13 mouse cellular contexts compared by ENCODE assay signal in genomic region chr6:52507171-52507570, GRCm38 (mm10).
DNase-seq lines count a peak whose midpoint lies in the region; ATAC-seq and TF ChIP-seq lines count a peak whose summit lies in the region.
"Had no signal": no experiment of that assay in that cellular context is flagged by ENCODE, and none has a peak within 500 bp of the region (broad histone marks: within the 10 kb centered on the region; RNA-seq: fewer than 3 reads in every experiment).

No protein-coding gene starts in this region.

- H3K9ac ChIP-seq in forebrain, embryonic 15.5 days (replicated peaks), result no peak overlapping the region
- H3K9ac ChIP-seq in kidney, postnatal 0 days (ENCODE audit: low read depth, low read length), result no peak overlapping the region
- H3K9ac ChIP-seq in midbrain, embryonic 16.5 days (ENCODE audit: low read depth, low read length), result no peak overlapping the region
- no peak overlapping the region for H3K9ac ChIP-seq in midbrain, embryonic 13.5 days (replicated peaks)
- H3K9ac ChIP-seq: liver, embryonic 15.5 days had no signal

- 30% methylated on average over 5 of the region's 5 CpGs for WGBS in forebrain, embryonic 15.5 days
- WGBS in forebrain, embryonic 10.5 days, result 93% methylated on average over 5 of the region's 5 CpGs
- WGBS in kidney, postnatal 0 days, result 50% methylated on average over 5 of the region's 5 CpGs
- 74% methylated on average over 5 of the region's 5 CpGs for WGBS in kidney, adult 2 months
- WGBS in midbrain, embryonic 16.5 days, result 55% methylated on average over 5 of the region's 5 CpGs
- 73% methylated on average over 5 of the region's 5 CpGs for WGBS in midbrain, embryonic 13.5 days

- H3K9me3 ChIP-seq in forebrain, embryonic 15.5 days, result no peaks in the 10 kb centered on the region
- no peaks in the 10 kb centered on the region for H3K9me3 ChIP-seq in forebrain, embryonic 10.5 days
- no peaks in the 10 kb centered on the region for H3K9me3 ChIP-seq in kidney, postnatal 0 days (replicated peaks; ENCODE audit: low read length)
- H3K9me3 ChIP-seq in midbrain, embryonic 16.5 days (replicated peaks; ENCODE audit: control insufficient read depth, low read length, poor library complexity, severe bottlenecking), result no peaks in the 10 kb centered on the region
- no peaks in the 10 kb centered on the region for H3K9me3 ChIP-seq in midbrain, embryonic 13.5 days
- H3K9me3 ChIP-seq: liver, embryonic 15.5 days had no signal

- H3K4me3 ChIP-seq in forebrain, embryonic 15.5 days, result no peak overlapping the region
- H3K4me3 ChIP-seq in forebrain, embryonic 10.5 days, result no peak overlapping the region
- no peak overlapping the region for H3K4me3 ChIP-seq in kidney, postnatal 0 days (replicated peaks; ENCODE audit: low read depth, low read length)
- H3K4me3 ChIP-seq in kidney, adult 2 months (ENCODE audit: insufficient read depth, low read depth, low read length), result no peak overlapping the region
- no peak overlapping the region for H3K4me3 ChIP-seq in midbrain, embryonic 16.5 days (ENCODE audit: low read depth, low read length)
- no peak overlapping the region for H3K4me3 ChIP-seq in midbrain, embryonic 13.5 days (replicated peaks)
- H3K4me3 ChIP-seq: liver, embryonic 15.5 days had no signal

- no peak for TF ChIP-seq CTCF in kidney, postnatal 0 days (IDR thresholded peaks at IDR 0.05; ENCODE audit: low read depth)
- TF ChIP-seq CTCF in kidney, adult 2 months (conservative IDR thresholded peaks at IDR 0.05; ENCODE audit: insufficient read depth, insufficient read length, low read depth, low read length), result no peak

- intact Hi-C loops in gastrocnemius, postnatal 14 days (cut with DNase I; ENCODE audit: low total_unique reads), result no loop called here

- no peak for TF ChIP-seq POLR2A in kidney, adult 2 months (IDR thresholded peaks at IDR 0.05; ENCODE audit: low read depth, low read length)

- H3K27ac ChIP-seq in forebrain, embryonic 15.5 days (replicated peaks), result no peak overlapping the region
- no peak overlapping the region for H3K27ac ChIP-seq in forebrain, embryonic 10.5 days
- no peak overlapping the region for H3K27ac ChIP-seq in kidney, postnatal 0 days
- H3K27ac ChIP-seq in kidney, adult 2 months (ENCODE audit: insufficient read depth, low read depth, low read length), result no peak overlapping the region
- H3K27ac ChIP-seq in midbrain, embryonic 16.5 days (ENCODE audit: low read length), result 0 out of 2 replicates have a peak overlapping the region, but pooled peaks have one; percentile 33
- H3K27ac ChIP-seq in midbrain, embryonic 13.5 days, result no peak overlapping the region
- H3K27ac ChIP-seq: liver, embryonic 15.5 days; stomach, postnatal 0 days had no signal

- H3K4me1 ChIP-seq in forebrain, embryonic 15.5 days, result 0 out of 2 replicates have a peak, but pooled peaks cover 6% of the 10 kb centered on the region
- no peaks in the 10 kb centered on the region for H3K4me1 ChIP-seq in forebrain, embryonic 10.5 days
- no peaks in the 10 kb centered on the region for H3K4me1 ChIP-seq in kidney, postnatal 0 days (replicated peaks; ENCODE audit: insufficient read depth, low read length)
- no peaks in the 10 kb centered on the region for H3K4me1 ChIP-seq in kidney, adult 2 months (ENCODE audit: control insufficient read depth, insufficient read depth, low read length)
- 0 out of 2 replicates have a peak, but pooled peaks cover 2% of the 10 kb centered on the region for H3K4me1 ChIP-seq in midbrain, embryonic 16.5 days (ENCODE audit: control insufficient read depth, insufficient read depth, low read length)
- 0 out of 2 replicates have a peak, but pooled peaks cover 4% of the 10 kb centered on the region for H3K4me1 ChIP-seq in midbrain, embryonic 13.5 days (replicated peaks)
- H3K4me1 ChIP-seq: liver, embryonic 15.5 days had no signal

- 0 out of 2 replicates have a peak, but pooled peaks have one; percentile 48 for ATAC-seq in forebrain, embryonic 15.5 days (replicated peaks)
- ATAC-seq in kidney, postnatal 0 days (replicated peaks; ENCODE audit: low FRiP score, low read depth), result no peak
- ATAC-seq in midbrain, embryonic 16.5 days, result no peak
- ATAC-seq in midbrain, embryonic 13.5 days, result no peak
- ATAC-seq: inflammation-experienced regulatory T-cells, adult 6 months had no signal

- H3K4me2 ChIP-seq in forebrain, embryonic 15.5 days (replicated peaks), result no peak overlapping the region
- no peak overlapping the region for H3K4me2 ChIP-seq in kidney, postnatal 0 days (ENCODE audit: low read length)
- no peak overlapping the region for H3K4me2 ChIP-seq in midbrain, embryonic 16.5 days (ENCODE audit: low read length)
- H3K4me2 ChIP-seq in midbrain, embryonic 13.5 days (replicated peaks), result no peak overlapping the region
- H3K4me2 ChIP-seq: liver, embryonic 15.5 days; midbrain, embryonic 11.5 days had no signal

- no peaks in the 10 kb centered on the region for H3K36me3 ChIP-seq in forebrain, embryonic 15.5 days
- H3K36me3 ChIP-seq in forebrain, embryonic 10.5 days (replicated peaks), result no peaks in the 10 kb centered on the region
- no peaks in the 10 kb centered on the region for H3K36me3 ChIP-seq in kidney, postnatal 0 days (ENCODE audit: insufficient read depth, low read length)
- no peaks in the 10 kb centered on the region for H3K36me3 ChIP-seq in kidney, adult 2 months (ENCODE audit: control insufficient read depth, insufficient read depth, low read length)
- no peaks in the 10 kb centered on the region for H3K36me3 ChIP-seq in midbrain, embryonic 16.5 days (ENCODE audit: control insufficient read depth, insufficient read depth, low read length)
- no peaks in the 10 kb centered on the region for H3K36me3 ChIP-seq in midbrain, embryonic 13.5 days
- H3K36me3 ChIP-seq: liver, embryonic 15.5 days had no signal

- no peaks in the 10 kb centered on the region for H3K27me3 ChIP-seq in forebrain, embryonic 15.5 days
- H3K27me3 ChIP-seq in forebrain, embryonic 10.5 days (ENCODE audit: poor library complexity, severe bottlenecking), result no peaks in the 10 kb centered on the region
- H3K27me3 ChIP-seq in kidney, postnatal 0 days (ENCODE audit: insufficient read depth, low read length), result no peaks in the 10 kb centered on the region
- H3K27me3 ChIP-seq in kidney, adult 2 months (replicated peaks; ENCODE audit: control insufficient read depth, insufficient read depth, low read length), result no peaks in the 10 kb centered on the region
- H3K27me3 ChIP-seq in midbrain, embryonic 16.5 days (ENCODE audit: control insufficient read depth, insufficient read depth, low read depth, low read length), result no peaks in the 10 kb centered on the region
- no peaks in the 10 kb centered on the region for H3K27me3 ChIP-seq in midbrain, embryonic 13.5 days
- H3K27me3 ChIP-seq: liver, embryonic 15.5 days had no signal

- DNase-seq in forebrain, embryonic 10.5 days (ENCODE audit: extremely low spot score, low spot score), result no peak
- peak; percentile 33 for DNase-seq in kidney, postnatal 0 days (ENCODE audit: low spot score)
- DNase-seq in kidney, adult 2 months, result no peak
- peak; percentile 41 for DNase-seq in gastrocnemius, postnatal 14 days
- DNase-seq in thymus, postnatal 14 days, result no peak
- DNase-seq: kidney, postnatal 25 days had no signal

Comparison
In these comparisons a context has a peak if more than half of its experiments do, and no peak if none do; other contexts are left out.
1. DNase-seq: peak in kidney, postnatal 0 days (single experiment) and gastrocnemius, postnatal 14 days (single experiment); none in forebrain, embryonic 10.5 days (single experiment), kidney, adult 2 months (single experiment) and thymus, postnatal 14 days (single experiment).